ENCODE assay signal across 8 mouse cellular contexts in the genomic region with DNA sequence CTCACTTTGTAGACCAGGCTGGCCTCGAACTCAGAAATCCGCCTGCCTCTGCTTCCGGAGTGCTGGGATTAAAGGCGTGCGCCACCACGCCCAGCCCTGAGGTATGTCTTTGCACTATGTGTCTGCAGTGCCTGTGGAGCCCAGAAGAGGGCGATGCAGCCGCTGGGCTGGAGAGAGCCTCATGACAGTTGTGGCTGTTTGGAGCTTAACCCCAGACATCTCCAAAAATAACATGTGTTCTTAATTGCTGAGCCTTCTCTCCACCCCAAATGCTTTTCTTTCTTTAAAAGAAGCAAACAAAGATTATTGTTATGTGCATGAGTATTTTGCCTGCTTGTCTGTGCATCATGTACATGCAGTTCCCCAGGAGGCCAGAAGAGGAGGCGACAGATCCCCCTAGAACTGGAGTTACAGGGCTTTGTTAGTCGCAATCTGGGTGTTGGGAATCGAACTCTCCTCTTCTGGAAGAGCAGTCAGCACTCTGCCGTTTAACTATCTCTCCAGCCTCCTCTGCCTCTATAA. TPM values are rescaled to one million over a fixed set of nuclear protein-coding genes. Genes with fewer than 3 reads are reported as not detected.
A peak's percentile ranks its signal among the peaks of the same experiment; 100 is the strongest.
DNase-seq lines count a peak whose midpoint lies in the region; ATAC-seq and TF ChIP-seq lines count a peak whose summit lies in the region.

No protein-coding gene starts in this region.

- intact Hi-C loops in gastrocnemius, adult 2 months (cut with DNase I) = no loop called here

- no peak overlapping the region for H3K9ac ChIP-seq in intestine, postnatal 0 days (ENCODE audit: low read depth, low read length)
- H3K9ac ChIP-seq in lung, embryonic 15.5 days = no peak overlapping the region

- H3K4me2 ChIP-seq in intestine, postnatal 0 days (replicated peaks; ENCODE audit: low read depth) = peak overlapping the region; percentile 68
- peak overlapping the region; percentile 83 for H3K4me2 ChIP-seq in lung, embryonic 15.5 days

- peak overlapping the region; percentile 43 for H3K4me3 ChIP-seq in brown adipose tissue, adult 24 weeks (ENCODE audit: insufficient read depth, low read depth, low read length)
- H3K4me3 ChIP-seq in gastrocnemius, adult 2 months = peak overlapping the region; percentile 86
- H3K4me3 ChIP-seq in intestine, postnatal 0 days (ENCODE audit: low read depth, low read length) = peak overlapping the region; percentile 72
- H3K4me3 ChIP-seq in lung, embryonic 15.5 days = peak overlapping the region; percentile 87

- H3K9me3 ChIP-seq in intestine, postnatal 0 days (ENCODE audit: control insufficient read depth) = no peaks in the 10 kb centered on the region
- H3K9me3 ChIP-seq in lung, embryonic 15.5 days = no peaks in the 10 kb centered on the region

- peak overlapping the region; percentile 35; the same call in 1 of the 2 replicates for H3K27ac ChIP-seq in brown adipose tissue, adult 24 weeks (replicated peaks; ENCODE audit: low read depth, low read length)
- peak overlapping the region; percentile 97 for H3K27ac ChIP-seq in gastrocnemius, adult 2 months
- H3K27ac ChIP-seq in intestine, postnatal 0 days (ENCODE audit: low read depth, low read length) = 0 out of 2 replicates have a peak overlapping the region, but pooled peaks have one; percentile 94
- H3K27ac ChIP-seq in lung, embryonic 15.5 days = peak overlapping the region; percentile 98

- 67% methylated on average over 12 of the region's 12 CpGs for WGBS in intestine, postnatal 0 days
- 73% methylated on average over 12 of the region's 12 CpGs for WGBS in lung, embryonic 15.5 days

- peak; percentile 53 for ATAC-seq in intestine, postnatal 0 days
- ATAC-seq in lung, embryonic 15.5 days (ENCODE audit: borderline replicate concordance, extremely low read depth, low FRiP score, low TSS enrichment) = peak; percentile 1; the same call in 1 of the 2 replicates
- no peak for ATAC-seq in frontal cortex, adult (ENCODE audit: low TSS enrichment)

- H3K4me1 ChIP-seq in brown adipose tissue, adult 24 weeks (ENCODE audit: control insufficient read depth, insufficient read depth, insufficient read length, low read length) = no peaks in the 10 kb centered on the region; the same call in 1 of the 2 replicates
- peaks cover 8% of the 10 kb centered on the region; the same call in 1 of the 2 replicates for H3K4me1 ChIP-seq in intestine, postnatal 0 days (replicated peaks; ENCODE audit: control insufficient read depth, insufficient read depth, low read length)
- H3K4me1 ChIP-seq in lung, embryonic 15.5 days = peaks cover 37% of the 10 kb centered on the region

- TF ChIP-seq CTCF in gastrocnemius, adult 2 months (IDR thresholded peaks at IDR 0.05) = peak; percentile 62
- peak; percentile 75 for TF ChIP-seq CTCF in intestine, postnatal 0 days (IDR thresholded peaks at IDR 0.05; ENCODE audit: low read depth)

- H3K27me3 ChIP-seq in intestine, postnatal 0 days (replicated peaks; ENCODE audit: control insufficient read depth, insufficient read depth, low read length) = no peaks in the 10 kb centered on the region
- no peaks in the 10 kb centered on the region for H3K27me3 ChIP-seq in lung, embryonic 15.5 days

- peak; percentile 71 to 72 for DNase-seq in right cerebral cortex, postnatal 10 days (ENCODE audit: low spot score in 2 of 2)
- DNase-seq in right cerebral cortex, postnatal 25 days = no peak
- peak; percentile 76 for DNase-seq in gastrocnemius, adult 2 months
- peak; percentile 56 for DNase-seq in ovary, postnatal 36 days (ENCODE audit: low spot score)

- peaks cover 29% of the 10 kb centered on the region for H3K36me3 ChIP-seq in intestine, postnatal 0 days (ENCODE audit: control insufficient read depth, insufficient read depth)
- peaks cover 19% of the 10 kb centered on the region; the same call in 1 of the 2 replicates for H3K36me3 ChIP-seq in lung, embryonic 15.5 days

RNA-seq across cellular contexts. Expression of gene Aldh16a1, which starts 0.7 kb away (rescaled TPM):
- polyA plus RNA-seq in brown adipose tissue, adult 24 weeks (2012; ENCODE audit: insufficient read depth, insufficient read length, missing spikeins) = 28.0 and 30.9 TPM in 2 replicates
- total RNA-seq in gastrocnemius, adult 2 months (2021) = 10 to 100 TPM; 11.6 to 15.1 TPM
- 86.8 and 102 TPM in 2 replicates for polyA plus RNA-seq in intestine, postnatal 0 days (2015; fragmentation: Nextera tagmentation; extraction: Ambion mirVana)
- polyA plus RNA-seq in lung, embryonic 15.5 days (2015; fragmentation: Nextera tagmentation; extraction: Ambion mirVana) = 54.8 and 56.8 TPM in 2 replicates

RNA-seq across cellular contexts. Expression of gene Pih1d1, which starts 1.0 kb away (rescaled TPM):
- 50.5 and 66.3 TPM in 2 replicates for polyA plus RNA-seq in brown adipose tissue, adult 24 weeks (2012; ENCODE audit: insufficient read depth, insufficient read length, missing spikeins)
- total RNA-seq in gastrocnemius, adult 2 months (2021) = 10 to 100 TPM; 34.7 to 39.7 TPM
- 63.6 and 64.7 TPM in 2 replicates for polyA plus RNA-seq in intestine, postnatal 0 days (2015; fragmentation: Nextera tagmentation; extraction: Ambion mirVana)
- polyA plus RNA-seq in lung, embryonic 15.5 days (2015; fragmentation: Nextera tagmentation; extraction: Ambion mirVana) = 100 and 103 TPM in 2 replicates

RNA-seq across cellular contexts. Expression of gene Slc17a7, which starts 8.7 kb away (rescaled TPM):
- polyA plus RNA-seq in brown adipose tissue, adult 24 weeks (2012; ENCODE audit: insufficient read depth, insufficient read length, missing spikeins) = not detected in 2 replicates
- under 1 TPM; 0.31 to 0.36 TPM for total RNA-seq in gastrocnemius, adult 2 months (2021)
- polyA plus RNA-seq in intestine, postnatal 0 days (2015; fragmentation: Nextera tagmentation; extraction: Ambion mirVana) = not detected in 2 replicates
- 0.33 and 0.55 TPM in 2 replicates for polyA plus RNA-seq in lung, embryonic 15.5 days (2015; fragmentation: Nextera tagmentation; extraction: Ambion mirVana)

RNA-seq across cellular contexts. Expression of gene Flt3l, which starts 18.8 kb away (rescaled TPM):
- 5.9 and 6.8 TPM in 2 replicates for polyA plus RNA-seq in brown adipose tissue, adult 24 weeks (2012; ENCODE audit: insufficient read depth, insufficient read length, missing spikeins)
- total RNA-seq in gastrocnemius, adult 2 months (2021) = 1 to 10 TPM; 2.2 to 3.3 TPM
- polyA plus RNA-seq in intestine, postnatal 0 days (2015; fragmentation: Nextera tagmentation; extraction: Ambion mirVana) = 2.1 and 2.7 TPM in 2 replicates
- 1.5 and 8.3 TPM in 2 replicates for polyA plus RNA-seq in lung, embryonic 15.5 days (2015; fragmentation: Nextera tagmentation; extraction: Ambion mirVana)

RNA-seq across cellular contexts. Expression of gene Gm45713, which starts 19.0 kb away (rescaled TPM):
- polyA plus RNA-seq in brown adipose tissue, adult 24 weeks (2012; ENCODE audit: insufficient read depth, insufficient read length, missing spikeins) = not detected in 2 replicates
- under 1 TPM in 1 of 2 experiments, not detected in 1; 0.26 TPM for total RNA-seq in gastrocnemius, adult 2 months (2021)
- 0.70 and 0.82 TPM in 2 replicates for polyA plus RNA-seq in intestine, postnatal 0 days (2015; fragmentation: Nextera tagmentation; extraction: Ambion mirVana)
- 0.19 and 0.20 TPM in 2 replicates for polyA plus RNA-seq in lung, embryonic 15.5 days (2015; fragmentation: Nextera tagmentation; extraction: Ambion mirVana)

Comparison
In these comparisons a context has a peak if more than half of its experiments do, and no peak if none do; other contexts are left out.
1. H3K27ac ChIP-seq: peak in every context shown above with its lines; median percentile 98 in lung, embryonic 15.5 days; 97 in gastrocnemius, adult 2 months; 94 in intestine, postnatal 0 days; 35 in brown adipose tissue, adult 24 weeks.